Comparison of ENCODE assay signal across 17 mouse cellular contexts in genomic region chr4:140475194-140475593, GRCm38 (mm10).
"Had no signal": no experiment of that assay in that cellular context is flagged by ENCODE, and none has a peak within 500 bp of the region (broad histone marks: within the 10 kb centered on the region; RNA-seq: fewer than 3 reads in every experiment).

No protein-coding gene starts in this region.

- H3K4me1 ChIP-seq: liver, embryonic 13.5 days had no signal

- H3K27me3 ChIP-seq: liver, embryonic 13.5 days had no signal

- H3K27ac ChIP-seq: left cerebral cortex, adult 2 months; liver, embryonic 13.5 days; stomach, postnatal 0 days had no signal

- H3K4me3 ChIP-seq: left cerebral cortex, adult 2 months; liver, embryonic 13.5 days had no signal

- DNase-seq: kidney, postnatal 10 days; kidney, postnatal 36 days; layer of hippocampus, postnatal 36 days; liver, embryonic 13.5 days; lung, adult 2 months; lung, postnatal 14 days; lung, postnatal 4 days; midbrain, embryonic 14.5 days; right cerebral cortex, adult 18-20 months; right cerebral cortex, postnatal 14 days; right cerebral cortex, postnatal 4 days; thymus, adult 2 months; thymus, postnatal 14 days; thymus, postnatal 4 days had no signal

- H3K9ac ChIP-seq: liver, embryonic 13.5 days had no signal

- H3K36me3 ChIP-seq: liver, embryonic 13.5 days had no signal

- H3K4me2 ChIP-seq: liver, embryonic 13.5 days; midbrain, embryonic 11.5 days had no signal
